Comparison of ENCODE assay signal across 8 mouse cellular contexts in genomic region chr12:77019148-77019547, GRCm38 (mm10). TPM values are rescaled to one million over a fixed set of nuclear protein-coding genes. Genes with fewer than 3 reads are reported as not detected.
DNase-seq lines count a peak whose midpoint lies in the region; ATAC-seq and TF ChIP-seq lines count a peak whose summit lies in the region.
"Not testable (repeated sequence)": the region's sequence is repeated elsewhere in the genome, so short reads cannot be mapped to it uniquely, and the experiment has no call there.

No protein-coding gene starts in this region.

- 13% methylated on average over 2 of the region's 2 CpGs for WGBS in lung, embryonic 14.5 days
- 27% methylated on average over 2 of the region's 2 CpGs for WGBS in lung, embryonic 16.5 days
- 7% methylated on average over 2 of the region's 2 CpGs for WGBS in stomach, postnatal 0 days

- not testable (repeated sequence) for H3K9me3 ChIP-seq in lung, embryonic 14.5 days (ENCODE audit: low read depth, low read length); lung, embryonic 16.5 days (ENCODE audit: control insufficient read depth, low read length); stomach, postnatal 0 days (ENCODE audit: control insufficient read depth, low read length)

- H3K27me3 ChIP-seq in lung, embryonic 14.5 days (ENCODE audit: insufficient read depth, low read length); lung, embryonic 16.5 days (ENCODE audit: control insufficient read depth, insufficient read depth, low read depth, low read length); myocyte (ENCODE audit: control insufficient read depth, insufficient read depth, insufficient read length); stomach, postnatal 0 days (ENCODE audit: control insufficient read depth, insufficient read depth, low read length): not testable (repeated sequence)

- not testable (repeated sequence) for TF ChIP-seq EP300 in stomach, postnatal 0 days (optimal IDR thresholded peaks at IDR 0.05)

- peak; percentile 10 for DNase-seq in cerebellum, adult 9-10 months
- DNase-seq in kidney, postnatal 14 days: peak; percentile 10
- DNase-seq in lung, embryonic 14.5 days: not testable (repeated sequence)
- DNase-seq in lung, postnatal 10 days: peak; percentile 44
- peak; percentile 75 for DNase-seq in lung, postnatal 36 days
- DNase-seq in stomach, postnatal 0 days (ENCODE audit: low spot score): peak; percentile 47

- not testable (repeated sequence) for H3K4me1 ChIP-seq in lung, embryonic 14.5 days (ENCODE audit: insufficient read depth); lung, embryonic 16.5 days (replicated peaks; ENCODE audit: control insufficient read depth, insufficient read depth, low read length); stomach, postnatal 0 days (replicated peaks; ENCODE audit: control insufficient read depth, insufficient read depth)

- H3K4me3 ChIP-seq in lung, embryonic 14.5 days (ENCODE audit: low read depth, low read length); lung, embryonic 16.5 days (ENCODE audit: low read length); stomach, postnatal 0 days (ENCODE audit: low read depth, low read length): not testable (repeated sequence)
- H3K4me3 ChIP-seq in myocyte: peak overlapping the region; percentile 0

- H3K27ac ChIP-seq in lung, embryonic 14.5 days (ENCODE audit: low read depth); lung, embryonic 16.5 days (ENCODE audit: low read length); stomach, postnatal 0 days (replicated peaks): not testable (repeated sequence)

- H3K9ac ChIP-seq in lung, embryonic 14.5 days; lung, embryonic 16.5 days (ENCODE audit: low read length); stomach, postnatal 0 days (ENCODE audit: low read length): not testable (repeated sequence)

- not testable (repeated sequence) for TF ChIP-seq CTCF in lung, embryonic 14.5 days (IDR thresholded peaks at IDR 0.05; ENCODE audit: low read depth); stomach, postnatal 0 days (IDR thresholded peaks at IDR 0.05; ENCODE audit: low read depth)

- peak; percentile 31; the same call in 1 of the 2 replicates for ATAC-seq in lung, embryonic 14.5 days (ENCODE audit: insufficient read depth)
- peak; percentile 81 for ATAC-seq in lung, embryonic 16.5 days (ENCODE audit: low read depth)
- ATAC-seq in stomach, postnatal 0 days (ENCODE audit: low FRiP score, low TSS enrichment): not testable (repeated sequence)

- TF ChIP-seq POLR2A in myocyte (IDR thresholded peaks at IDR 0.05; ENCODE audit: insufficient read length, low read depth): not testable (repeated sequence)

- not testable (repeated sequence) for H3ac ChIP-seq in myocyte (ENCODE audit: control insufficient read depth, insufficient read length)

- not testable (repeated sequence) for H3K79me2 ChIP-seq in myocyte (ENCODE audit: control insufficient read depth, insufficient read depth)

- H3K4me2 ChIP-seq in lung, embryonic 14.5 days; lung, embryonic 16.5 days (ENCODE audit: low read depth, low read length); stomach, postnatal 0 days (replicated peaks; ENCODE audit: low read depth): not testable (repeated sequence)
- peak overlapping the region; percentile 82 for H3K4me2 ChIP-seq in myocyte (ENCODE audit: low read depth)

- not testable (repeated sequence) for H3K36me3 ChIP-seq in lung, embryonic 14.5 days (ENCODE audit: insufficient read depth); lung, embryonic 16.5 days (ENCODE audit: control insufficient read depth, insufficient read depth, low read length); myocyte (ENCODE audit: control insufficient read depth, insufficient read depth); stomach, postnatal 0 days (ENCODE audit: control insufficient read depth, insufficient read depth, low read length)

RNA-seq across cellular contexts. Expression of gene Max, which starts 57.1 kb away (rescaled TPM):
- polyA plus RNA-seq in lung, embryonic 14.5 days (2014; fragmentation: Nextera tagmentation; extraction: Ambion mirVana): 23.7 and 25.5 TPM in 2 replicates
- 13.1 and 13.5 TPM in 2 replicates for polyA plus RNA-seq in lung, embryonic 16.5 days (2015; fragmentation: Nextera tagmentation; extraction: Ambion mirVana)
- polyA plus RNA-seq in myocyte (2012; fragmentation: generic; extraction: Trizol): 33.6 TPM
- polyA plus RNA-seq in stomach, postnatal 0 days (2015; fragmentation: Nextera tagmentation; extraction: Ambion mirVana): 11.4 TPM in 2 replicates
